Mouse (Mus musculus) neutrophil, adult 5-6 weeks (primary cell): ENCODE data around the gene Cep95. TPM values are rescaled to one million over a fixed set of nuclear protein-coding genes. Genes with fewer than 3 reads are reported as not detected.

ENCODE experiments used
- ATAC-seq: fragments of 151-379, 151-347 bp; 2 replicates; pipeline ENCODE4 v1.8.0; 2017; ENCODE audit warnings: mild to moderate bottlenecking, moderate TSS enrichment; ENCODE audit not compliant: insufficient number of reproducible peaks, poor library complexity, low FRiP score, severe bottlenecking; ENCODE audit errors: extremely low read depth
- total RNA-seq: library from RNA; stranded (forward); fragments of 200-1000 nt; gene quantifications from 2 replicates; pipeline ENCODE4 v1.2.3, GENCODE M21; 2017

Cep95 gene
- total RNA-seq, 1 experiment from 2014 or later = 82.5 TPM

DNA sequence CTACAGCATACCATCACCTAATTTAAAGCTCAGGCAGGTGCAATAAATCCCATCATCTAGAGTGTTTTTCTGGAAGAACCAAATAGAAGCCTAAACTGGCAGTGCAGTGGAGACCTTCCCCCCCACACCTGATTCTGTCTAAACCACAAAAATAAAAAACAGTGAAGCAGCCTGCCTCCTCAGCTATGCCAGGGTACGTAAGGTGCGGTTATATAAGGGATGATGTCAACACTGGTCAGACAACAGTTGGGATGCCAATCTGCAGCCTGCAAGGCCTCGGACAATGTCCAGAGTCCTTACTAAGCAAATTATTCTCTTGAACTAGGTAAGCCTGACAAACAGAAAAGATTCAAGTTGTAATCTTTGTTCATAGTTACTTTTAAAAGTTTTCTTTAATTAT lies 53.0 kb downstream of the Cep95 start:
- no peak for ATAC-seq

DNA sequence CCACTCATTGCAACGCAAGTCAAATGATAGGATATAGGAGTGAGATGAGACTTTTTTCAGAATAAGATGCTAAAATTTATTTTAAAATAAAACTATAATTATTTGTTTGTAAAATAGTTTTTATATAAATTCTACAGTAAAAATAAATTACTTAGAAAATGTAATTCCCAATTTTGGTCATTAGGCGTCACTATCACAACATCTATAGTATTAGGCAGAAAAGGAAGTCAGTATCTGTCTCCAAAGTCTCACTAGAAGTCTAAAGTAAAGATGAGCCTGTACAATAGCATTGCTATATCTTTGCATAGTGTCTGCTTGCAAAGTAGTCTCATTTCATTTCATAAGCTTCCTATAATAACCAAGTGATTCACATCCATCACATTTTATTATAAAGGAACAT lies 62.4 kb downstream of the Cep95 start:
- ATAC-seq = no peak

Other genes with a start within 250 kb of the Cep95 start
- gene Tex2, start 175.8 kb upstream of the Cep95 start, total RNA-seq = 13.5 and 15.9 TPM in 2 replicates
- gene Pecam1, start 38.6 kb upstream of the Cep95 start, total RNA-seq = 144 and 151 TPM in 2 replicates
- 63.2 and 73.4 TPM in 2 replicates for gene Milr1, start 38.0 kb upstream of the Cep95 start, total RNA-seq
- gene Polg2, start 9.7 kb upstream of the Cep95 start, total RNA-seq = 83.1 and 88.6 TPM in 2 replicates
- 3,680 and 4,160 TPM in 2 replicates for gene Ddx5, start 67 bp upstream of the Cep95 start, total RNA-seq
- 60.8 and 66.7 TPM in 2 replicates for gene Smurf2, start 131.5 kb downstream of the Cep95 start, total RNA-seq
- 22.2 and 27.1 TPM in 2 replicates for gene Kpna2, start 210.3 kb downstream of the Cep95 start, total RNA-seq
- 1.4 and 2.0 TPM in 2 replicates for gene 1810010H24Rik, start 236.4 kb downstream of the Cep95 start, total RNA-seq